Mouse (Mus musculus) C2C12 (cell line): Measurements from ENCODE around the gene Prkrip1. TPM values are rescaled to one million over a fixed set of nuclear protein-coding genes. Genes with fewer than 3 reads are reported as not detected.
"Not testable (repeated sequence)": the region's sequence is repeated elsewhere in the genome, so short reads cannot be mapped to it uniquely, and the experiment has no call there.

Experiments
- H3K27me3 ChIP-seq: one replicate; pipeline ENCODE4 v1.6.1; 2011; ENCODE audit not compliant: control insufficient read depth, insufficient read depth, insufficient read length
- H3K36me3 ChIP-seq: one replicate; pipeline ENCODE4 v1.6.1; 2011; ENCODE audit not compliant: control insufficient read depth, insufficient read depth
- H3K4me3 ChIP-seq: one replicate; pipeline ENCODE4 v1.5.1; 2011; ENCODE audit warnings: mild to moderate bottlenecking, control low read depth; ENCODE audit not compliant: poor library complexity, insufficient read depth, severe bottlenecking
- H3K79me2 ChIP-seq: one replicate; pipeline ENCODE4 v1.6.1; 2011; ENCODE audit not compliant: control insufficient read depth, insufficient read depth
- H3K79me3 ChIP-seq: one replicate; pipeline ENCODE4 v1.6.1; 2011; ENCODE audit warnings: low read depth, control low read depth
- H3ac ChIP-seq: one replicate; pipeline ENCODE3; 2011; ENCODE audit warnings: low read depth; ENCODE audit not compliant: control insufficient read depth, insufficient read length
- CEBPB ChIP-seq: IDR thresholded peaks from one replicate; pipeline ENCODE4 v1.6.1; 2011; ENCODE audit warnings: low read depth, mild to moderate bottlenecking, control low read depth, moderate library complexity
- CTCF ChIP-seq: IDR thresholded peaks from one replicate; pipeline ENCODE4 v1.5.1; 2011; ENCODE audit not compliant: control insufficient read depth, insufficient read depth, insufficient read length
- FOSL1 ChIP-seq: IDR thresholded peaks from one replicate; pipeline ENCODE4 v1.8.0; 2011; ENCODE audit warnings: mild to moderate bottlenecking, low read length; ENCODE audit not compliant: poor library complexity, insufficient read depth, severe bottlenecking
- MAX ChIP-seq: IDR thresholded peaks from one replicate; pipeline ENCODE4 v1.6.1; 2011; ENCODE audit warnings: mild to moderate bottlenecking, control low read depth
- MYOD1 ChIP-seq: IDR thresholded peaks from one replicate; pipeline ENCODE4 v1.6.1; 2011; ENCODE audit warnings: low read depth; ENCODE audit not compliant: control insufficient read depth, insufficient read length
- MYOG ChIP-seq: IDR thresholded peaks from one replicate; pipeline ENCODE4 v1.6.1; 2011; ENCODE audit not compliant: control insufficient read depth, insufficient read length; ENCODE audit errors: extremely low read depth
- USF1 ChIP-seq: IDR thresholded peaks from one replicate; pipeline ENCODE4 v1.6.1; 2011; ENCODE audit warnings: low read depth, mild to moderate bottlenecking, control low read depth, moderate library complexity
- polyA plus RNA-seq: library from polyadenylated mRNA; unstranded; fragments of >200 nt; fragmentation: generic; extraction: Trizol; gene quantifications from one replicate; pipeline ENCODE4 v1.2.1, GENCODE M21; 2012; ENCODE audit warnings: missing spikeins

Prkrip1 gene
- polyA plus RNA-seq, 1 experiment: 53.5 TPM

- Histone ChIP-seq H3K4me3 (no peak overlapping the region), H3K79me3 (no peaks in the 10 kb centered on the region), H3K79me2 (no peaks in the 10 kb centered on the region), H3ac (no peak overlapping the region), H3K36me3 (no peaks in the 10 kb centered on the region), H3K27me3 (no peaks in the 10 kb centered on the region)
- TF ChIP-seq CTCF (no peak), MYOD1 (no peak), MAX (no peak), MYOG (no peak), FOSL1 (no peak), CEBPB (no peak), USF1 (no peak)
Observed at GRCm38 (mm10) chr5:136215211-136215610, 16.4 kb upstream of the Prkrip1 start.

- Histone ChIP-seq H3K4me3 (no peak overlapping the region), H3K79me2 (no peaks in the 10 kb centered on the region), H3K27me3 (no peaks in the 10 kb centered on the region), H3K36me3 (no peaks in the 10 kb centered on the region), H3K79me3 (no peaks in the 10 kb centered on the region), H3ac (no peak overlapping the region)
- TF ChIP-seq MYOD1 (no peak), MYOG (no peak), MAX (no peak), CEBPB (no peak), FOSL1 (no peak), USF1 (no peak), CTCF (no peak)
Observed at GRCm38 (mm10) chr5:136213716-136214115, 15.0 kb upstream of the Prkrip1 start.

GRCm38 (mm10) chr5:136212716-136213115 lies 14.0 kb upstream of the Prkrip1 start:
- Histone ChIP-seq H3K27me3 (no peaks in the 10 kb centered on the region), H3K79me3 (no peaks in the 10 kb centered on the region), H3ac (no peak overlapping the region), H3K79me2 (no peaks in the 10 kb centered on the region), H3K36me3 (no peaks in the 10 kb centered on the region), H3K4me3 (no peak overlapping the region)
- TF ChIP-seq CEBPB (no peak), MYOG (no peak), USF1 (no peak), MYOD1 (no peak), CTCF (no peak), FOSL1 (no peak), MAX (no peak)

GRCm38 (mm10) chr5:136211341-136212102 lies 12.8 kb upstream of the Prkrip1 start:
- H3K79me2 ChIP-seq, H3K27me3 ChIP-seq, H3K4me3 ChIP-seq, H3ac ChIP-seq, H3K36me3 ChIP-seq, H3K79me3 ChIP-seq: not testable (repeated sequence)

- TF ChIP-seq MAX: no peak
- TF ChIP-seq MYOD1: no peak
- TF ChIP-seq FOSL1: no peak
- TF ChIP-seq USF1: no peak
- no peak for TF ChIP-seq CTCF
- no peak for TF ChIP-seq MYOG
- no peak for TF ChIP-seq CEBPB
- Histone ChIP-seq H3K79me2 (no peaks in the 10 kb centered on the region), H3K27me3 (no peaks in the 10 kb centered on the region), H3K36me3 (no peaks in the 10 kb centered on the region), H3K79me3 (no peaks in the 10 kb centered on the region), H3ac (no peak overlapping the region), H3K4me3 (no peak overlapping the region)
Observed at GRCm38 (mm10) chr5:136210549-136210948, 11.8 kb upstream of the Prkrip1 start.

- peaks cover 18% of the 10 kb centered on the region for H3K79me3 ChIP-seq
- H3K4me3 ChIP-seq: no peak overlapping the region
- H3ac ChIP-seq: no peak overlapping the region
- peaks cover 20% of the 10 kb centered on the region for H3K79me2 ChIP-seq
- TF ChIP-seq MYOG: no peak
- TF ChIP-seq CTCF: peak; percentile 48
- H3K36me3 ChIP-seq: peaks cover 5% of the 10 kb centered on the region
- no peaks in the 10 kb centered on the region for H3K27me3 ChIP-seq
Observed at GRCm38 (mm10) chr5:136201832-136202231, 3.1 kb upstream of the Prkrip1 start.
